Mouse (Mus musculus) E14TG2a.4 (cell line): ENCODE measurements around the gene Foxd3.

ENCODE experiments used
- CTCF ChIP-seq: conservative IDR thresholded peaks from 2 replicates; pipeline ENCODE4 v1.5.1; 2014; ENCODE audit warnings: low read length
- NANOG ChIP-seq: IDR thresholded peaks from 2 replicates; pipeline ENCODE4 v1.6.1; 2014; ENCODE audit warnings: borderline replicate concordance, low read length, mixed read lengths
- POU5F1 ChIP-seq: IDR thresholded peaks from 2 replicates; pipeline ENCODE4 v1.6.1; 2014; ENCODE audit warnings: low read length, borderline replicate concordance

GRCm38 (mm10) chr4:99660981-99661380 is 4.9 kb downstream of the Foxd3 start:
- TF ChIP-seq CTCF (peak; percentile 73), POU5F1 (no peak), NANOG (no peak)
